Mouse (Mus musculus): ENCODE measurements around the gene Add1.

Add1 gene

DNA sequence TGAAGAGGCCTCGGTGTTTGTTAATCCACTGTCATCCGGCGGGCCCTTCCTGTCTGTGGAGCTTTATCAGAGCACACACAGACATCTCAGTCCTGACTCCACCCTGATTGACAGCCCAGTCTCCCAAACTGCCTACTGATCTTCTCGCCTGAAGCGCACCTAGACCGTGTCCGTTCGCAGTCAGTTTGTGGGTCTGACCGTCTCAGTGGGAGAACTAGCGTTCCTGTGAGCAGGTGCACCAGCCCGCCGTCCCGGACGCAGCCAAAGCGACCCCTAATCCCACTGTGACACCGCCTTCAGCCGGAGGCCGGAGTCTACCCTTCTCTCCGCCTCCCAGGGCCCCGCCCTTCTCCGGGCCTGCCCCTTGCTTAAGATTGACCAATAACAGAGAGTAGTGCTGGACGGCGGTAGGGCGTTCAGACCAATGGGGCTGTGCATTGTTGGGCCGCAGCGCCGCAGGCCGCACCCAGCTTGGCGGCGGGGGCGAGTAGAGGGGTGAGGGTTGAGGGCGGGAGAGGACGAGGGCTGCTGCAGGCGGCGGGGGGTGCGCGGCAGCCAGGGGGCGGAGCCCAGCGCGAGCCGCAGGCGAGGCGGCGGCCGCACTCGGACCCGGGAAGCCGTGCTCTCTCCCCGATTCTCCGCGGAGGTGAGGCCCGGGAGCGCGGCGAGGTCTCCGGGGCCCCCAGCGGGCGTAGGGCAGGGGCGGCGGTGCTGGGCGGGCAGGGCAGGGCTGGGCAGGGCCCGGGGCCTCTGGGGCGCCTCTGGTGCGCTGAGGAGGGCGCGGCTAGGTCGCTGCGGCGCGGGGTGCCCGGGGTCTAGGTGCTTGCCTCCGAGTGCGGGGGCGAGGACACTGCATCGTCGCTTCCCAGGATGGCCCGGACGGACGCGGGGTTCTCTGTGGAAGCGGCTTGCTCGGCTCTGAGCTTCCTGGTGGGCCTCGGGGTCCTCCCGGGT is at the start of gene Add1:
Add1 (plus strand) TSS at position 397 of the 954 bp plus-strand sequence.
- peak; percentile 97 for DNase-seq

DNA sequence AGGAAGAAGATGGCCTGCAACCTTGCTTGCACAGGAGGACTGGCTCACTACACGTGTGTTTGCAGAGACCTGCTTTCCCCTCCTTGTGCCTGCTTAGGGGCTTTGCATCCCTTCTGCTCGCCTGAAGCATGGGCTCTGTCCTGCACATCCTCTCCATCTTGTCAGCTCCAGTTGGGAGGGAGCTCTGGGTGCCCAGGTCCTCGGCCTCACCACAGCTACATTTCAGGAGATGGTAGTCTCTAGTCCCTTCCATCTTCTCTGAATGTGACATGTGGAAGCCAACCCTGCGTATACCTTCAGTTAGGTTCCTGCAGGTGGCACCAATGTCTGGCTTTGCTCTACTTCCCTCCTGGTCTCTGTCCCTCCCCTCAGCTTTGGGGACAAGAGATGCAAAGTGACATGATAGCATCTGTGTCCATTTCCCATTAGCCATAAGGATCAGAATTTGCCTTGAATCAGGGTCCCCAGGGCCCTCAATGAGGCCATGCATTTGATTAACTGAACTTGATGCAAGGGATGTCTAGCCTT is 49.4 kb upstream of the Add1 start:
- peak; percentile 56 to 59 for DNase-seq

DNA sequence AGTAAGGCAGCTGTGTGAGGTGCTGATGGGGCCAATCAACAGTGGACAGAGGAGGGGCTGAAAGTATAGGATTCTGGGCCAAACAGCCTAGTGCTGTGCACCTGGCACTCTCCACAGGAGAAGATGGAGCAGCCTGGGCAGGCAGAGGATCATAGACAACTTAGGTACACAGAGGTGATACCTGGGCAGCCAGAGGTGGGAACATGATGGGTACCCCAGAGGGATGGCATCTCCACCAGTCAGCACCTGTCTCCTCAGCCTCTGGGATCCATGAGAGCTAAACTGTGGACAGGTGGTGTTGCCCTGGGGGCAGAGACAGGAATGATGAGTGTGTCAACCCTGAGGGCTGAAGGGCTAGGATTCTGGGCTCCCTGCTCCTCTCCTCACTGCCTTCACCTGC is 49.0 kb upstream of the Add1 start:
- no peak for DNase-seq

DNA sequence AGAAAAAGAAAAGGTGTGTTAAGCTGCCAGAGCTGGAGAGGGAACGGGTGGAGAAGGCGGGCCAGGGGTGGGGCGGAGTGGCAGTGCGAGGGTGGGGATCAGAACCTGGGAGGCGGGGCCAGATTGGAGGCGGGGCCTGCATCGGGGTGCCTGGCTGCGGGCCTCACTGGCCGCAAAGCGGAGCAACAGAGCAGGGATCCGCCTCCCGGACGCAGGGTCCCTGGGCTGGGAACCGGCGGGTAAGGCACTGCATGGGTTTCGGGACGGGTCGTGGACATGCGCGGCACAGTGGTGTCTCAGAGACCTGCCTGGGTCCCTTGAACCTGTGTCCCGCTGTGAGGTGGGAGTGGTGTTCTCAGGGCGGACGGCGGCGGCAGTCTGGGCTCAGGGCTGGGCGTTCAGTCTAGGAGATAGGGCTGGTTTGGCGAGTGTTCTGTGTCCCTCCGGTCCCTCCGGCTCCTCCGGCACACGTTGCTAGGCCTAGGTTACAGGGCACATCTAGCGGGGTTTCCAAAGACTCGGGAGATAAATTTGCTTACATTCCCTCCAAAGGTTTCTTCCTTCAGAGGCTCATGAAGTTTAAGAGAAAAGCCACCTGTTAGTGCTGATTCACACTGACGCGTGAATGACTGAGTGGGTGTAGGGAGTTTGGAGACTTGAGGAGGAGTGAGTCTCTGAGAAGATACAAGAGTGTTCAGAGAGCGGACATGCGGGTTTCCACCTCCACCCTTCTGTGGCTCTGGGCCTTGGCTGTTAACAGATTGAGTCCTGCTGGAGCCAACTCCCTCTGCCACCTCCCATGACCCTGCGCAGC is 47.6 kb upstream of the Add1 start, which contains the start of gene Sh3bp2:
Sh3bp2 (plus strand) TSS at position 176 of the 814 bp plus-strand sequence.
- DNase-seq = peak; percentile 99

DNA sequence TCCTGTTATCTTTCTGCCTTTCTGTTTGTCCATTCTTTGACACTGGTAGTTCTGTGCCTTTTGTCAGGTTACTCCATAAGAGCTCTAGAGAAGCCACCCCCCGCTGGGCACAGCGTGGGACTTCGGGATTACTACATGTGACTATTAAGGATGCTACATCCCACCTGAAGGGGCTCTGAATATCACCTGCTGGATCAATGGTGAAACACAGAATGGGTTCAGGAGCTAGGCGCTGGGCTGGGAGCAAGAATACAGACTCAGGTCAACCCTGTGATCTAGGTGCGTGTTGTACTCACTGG is 47.0 kb upstream of the Add1 start:
- no peak for DNase-seq

DNA sequence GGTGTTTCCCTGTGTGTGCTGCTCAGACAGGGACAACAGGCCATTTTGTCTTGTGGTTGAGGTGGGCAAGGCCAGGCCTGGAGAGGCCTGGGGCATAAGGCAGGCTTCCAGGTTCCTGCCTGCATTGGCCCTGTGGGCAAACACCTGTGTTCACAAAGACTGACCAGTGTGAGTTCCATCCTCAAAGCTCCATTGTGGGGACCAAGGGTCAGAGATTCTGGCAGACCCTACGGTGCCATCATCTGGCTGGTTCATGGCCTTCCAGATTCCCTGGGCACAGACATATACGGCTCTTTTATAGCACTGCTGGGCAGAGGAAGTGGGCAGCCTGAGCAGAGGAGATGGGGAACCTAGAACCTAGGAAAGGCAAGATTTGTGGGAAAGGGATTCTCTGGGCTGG is 46.1 kb upstream of the Add1 start:
- DNase-seq = no peak

DNA sequence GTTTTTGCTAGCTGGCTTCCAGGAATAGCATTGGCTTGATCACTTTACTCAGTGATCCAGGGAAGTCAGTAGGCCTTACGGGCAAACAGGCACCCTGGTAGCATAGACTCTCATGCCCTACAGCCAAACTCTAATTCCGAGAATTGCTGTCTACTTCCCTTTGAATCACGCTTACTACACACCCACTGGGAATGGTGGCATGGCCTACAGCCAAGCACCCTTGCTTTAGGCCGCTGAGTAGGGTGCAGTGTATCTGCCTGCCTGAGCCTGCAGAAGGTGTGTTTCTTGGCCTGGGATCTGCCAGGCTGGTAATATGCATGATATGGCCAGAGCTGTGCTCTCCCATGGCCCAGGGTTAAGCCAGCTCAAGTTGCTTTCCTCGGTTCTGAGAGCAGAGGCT is 44.7 kb upstream of the Add1 start:
- no peak for DNase-seq

DNA sequence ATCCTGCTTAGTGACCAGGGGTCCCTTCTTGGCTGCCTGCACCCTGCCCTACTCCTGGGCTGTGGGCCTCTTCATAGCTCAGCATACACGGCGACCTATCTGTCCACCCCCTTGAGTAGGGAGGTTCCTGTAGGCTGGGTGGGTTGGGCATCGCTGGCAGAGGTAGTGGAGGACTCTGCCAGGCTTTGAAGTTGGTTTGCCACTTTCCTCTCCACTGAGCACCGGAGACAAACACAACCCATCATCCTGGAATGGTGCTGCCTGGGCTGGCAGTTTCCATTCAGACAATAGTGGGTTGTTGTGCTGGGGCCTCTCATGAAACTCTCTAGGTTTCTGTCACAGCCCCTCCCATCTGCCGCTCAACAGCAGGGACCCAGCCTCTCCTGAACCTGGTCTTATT is 43.3 kb upstream of the Add1 start:
- no peak for DNase-seq

DNA sequence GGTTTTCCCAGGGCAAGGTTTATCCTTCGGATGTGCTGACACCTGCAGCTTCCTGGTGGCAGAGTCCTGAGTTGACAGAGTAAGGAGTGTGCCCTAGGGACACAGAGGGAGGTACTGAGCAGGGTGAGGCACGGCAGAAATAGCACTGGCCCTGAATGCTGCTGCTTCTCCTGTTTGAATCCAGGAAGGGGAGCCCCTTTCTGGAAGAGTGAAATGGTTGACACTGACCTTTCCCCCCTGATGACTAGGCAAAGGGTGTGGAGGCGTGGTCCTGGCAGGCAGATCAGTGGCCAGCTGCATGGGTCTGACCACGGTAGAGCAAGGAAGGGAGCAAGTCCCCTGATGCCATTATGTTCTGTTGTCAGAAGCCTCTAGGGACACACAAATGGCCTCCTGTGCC is 42.8 kb upstream of the Add1 start:
- no peak for DNase-seq

DNA sequence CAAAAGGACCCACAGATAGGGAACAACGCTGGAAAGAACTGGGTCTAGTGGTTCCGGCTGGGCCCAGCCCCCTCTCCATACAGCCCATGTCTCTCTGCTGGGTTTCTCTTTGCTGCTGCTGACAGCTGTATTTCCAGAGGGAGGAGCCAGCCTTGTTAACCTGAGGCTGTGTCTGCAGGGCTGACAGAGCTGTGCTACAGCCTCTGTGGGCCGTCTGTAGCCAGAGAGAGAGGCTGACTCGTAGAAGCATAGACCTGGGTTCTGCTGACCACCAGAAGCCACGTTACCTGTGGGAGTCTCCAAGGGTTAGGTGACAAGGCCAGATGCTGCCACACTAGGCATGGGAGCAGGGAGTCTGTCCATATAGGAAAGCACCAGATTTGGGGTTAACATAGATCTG is 40.4 kb upstream of the Add1 start:
- DNase-seq = no peak

DNA sequence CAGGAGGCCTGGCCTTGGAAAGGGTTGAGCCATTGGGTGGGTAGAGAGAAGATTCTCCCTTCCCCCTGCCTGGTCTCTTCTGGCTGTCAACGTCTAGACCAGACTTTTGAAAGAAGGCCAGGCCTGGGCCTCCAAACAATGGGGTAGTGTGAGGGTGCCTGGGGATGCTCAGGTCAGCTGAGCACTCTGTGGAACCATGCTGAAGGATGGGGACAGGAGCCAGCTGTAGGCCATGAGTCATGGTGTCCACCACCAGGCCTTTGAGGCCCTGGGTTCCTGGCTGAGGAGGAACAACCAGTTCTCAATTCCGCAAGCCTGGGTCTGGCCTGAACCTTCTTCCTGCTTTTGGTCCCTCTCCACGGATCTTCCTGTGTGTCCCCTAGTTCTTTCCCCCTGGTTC is 39.6 kb upstream of the Add1 start:
- DNase-seq = no peak

DNA sequence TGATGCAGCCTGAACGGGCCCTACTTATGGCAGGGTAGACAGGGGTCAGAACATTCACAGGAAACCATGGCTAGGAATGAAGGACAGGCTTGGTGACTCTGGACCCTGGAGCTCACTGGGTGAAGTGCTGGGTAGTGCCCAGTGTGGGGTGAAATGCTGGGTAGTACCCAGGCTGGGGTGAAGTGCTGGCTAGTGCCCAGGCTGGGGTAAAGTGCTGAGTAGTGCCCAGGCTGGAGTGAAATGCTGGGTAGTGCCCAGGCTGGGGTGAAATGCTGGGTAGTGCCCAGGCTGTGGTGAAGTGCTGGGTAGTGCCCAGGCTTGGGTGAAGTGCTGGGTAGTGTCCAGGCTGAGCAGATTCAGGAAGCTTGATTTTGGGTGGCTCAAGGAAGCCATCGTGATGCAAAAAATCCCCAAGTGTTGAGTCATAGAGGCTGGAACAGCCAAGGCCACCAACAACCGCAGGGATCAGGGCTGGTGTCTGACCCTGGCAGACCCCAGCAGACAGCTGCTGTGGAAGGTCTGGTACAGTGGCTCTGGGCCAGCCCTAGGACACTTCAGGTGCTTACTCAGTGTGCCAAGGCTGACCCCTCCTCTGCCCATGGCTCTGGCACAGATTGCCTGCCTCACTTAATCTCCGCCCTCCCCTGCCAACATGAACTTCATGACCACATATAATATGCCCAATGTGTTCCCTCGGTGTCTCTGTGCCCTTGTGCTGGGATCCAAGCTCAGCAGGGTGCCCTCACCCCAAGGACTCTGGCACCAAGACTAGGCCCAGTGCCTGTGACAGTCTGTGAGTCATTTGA is 38.5 kb upstream of the Add1 start:
- no peak for DNase-seq

DNA sequence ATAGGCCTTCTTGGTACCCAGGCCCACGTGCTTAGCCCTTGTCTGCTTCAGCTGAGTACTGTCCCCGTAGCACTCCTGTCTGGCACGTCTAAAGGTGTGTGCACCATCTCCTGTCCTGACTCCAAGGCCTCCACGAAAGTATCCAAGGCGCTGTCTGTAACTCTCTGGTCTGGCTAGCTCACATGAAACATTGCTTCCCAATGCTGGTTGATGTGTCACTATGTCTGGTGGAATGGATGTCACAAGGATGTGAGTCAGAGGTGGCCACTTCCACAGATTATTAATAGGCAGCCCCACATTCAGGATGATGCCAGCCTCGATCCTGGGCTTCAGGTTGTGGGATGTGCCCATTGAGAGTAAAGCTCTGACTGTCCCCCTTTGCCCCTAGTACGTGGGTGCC is 37.6 kb upstream of the Add1 start:
- DNase-seq = no peak

DNA sequence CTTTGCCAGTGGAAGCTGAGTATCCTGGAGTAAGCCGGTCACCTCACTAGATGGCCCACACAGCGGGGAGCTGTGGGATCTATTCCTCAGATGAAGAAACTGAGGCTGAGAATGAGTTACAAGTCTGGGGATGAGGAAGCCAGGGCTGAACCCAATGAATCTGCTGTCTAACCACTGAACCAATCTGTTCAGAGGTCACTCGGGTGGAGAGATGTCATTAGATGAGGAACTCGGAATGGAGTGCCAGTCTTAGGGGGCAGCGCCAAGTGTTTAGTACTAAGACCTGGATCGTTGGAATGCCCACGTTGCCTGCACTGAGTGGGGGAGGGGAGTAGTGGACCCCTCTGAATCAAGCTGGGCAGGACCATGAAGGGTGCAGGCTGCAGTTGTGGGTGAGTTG is 35.4 kb upstream of the Add1 start:
- DNase-seq = peak; percentile 62 to 64

DNA sequence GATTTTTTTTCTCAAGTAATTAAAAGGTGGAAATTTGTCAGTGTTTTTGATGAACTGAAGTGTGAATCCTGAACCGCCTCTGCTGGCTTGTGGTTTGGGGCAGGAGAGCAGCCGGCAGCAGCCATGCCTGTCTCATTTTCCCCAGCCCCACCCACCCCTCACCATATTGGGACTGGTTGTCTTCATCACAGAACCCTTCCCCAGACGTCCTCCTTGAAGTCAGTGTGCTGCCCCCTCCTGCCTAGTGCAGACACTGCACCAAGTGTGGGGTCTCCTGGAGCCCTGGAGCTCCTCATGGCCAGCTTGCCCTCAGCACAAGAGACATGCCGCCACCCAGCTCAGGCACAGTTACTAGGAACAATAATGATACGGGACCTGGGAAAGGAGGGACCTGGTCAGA is 34.9 kb upstream of the Add1 start:
- DNase-seq = peak; percentile 80 to 83

DNA sequence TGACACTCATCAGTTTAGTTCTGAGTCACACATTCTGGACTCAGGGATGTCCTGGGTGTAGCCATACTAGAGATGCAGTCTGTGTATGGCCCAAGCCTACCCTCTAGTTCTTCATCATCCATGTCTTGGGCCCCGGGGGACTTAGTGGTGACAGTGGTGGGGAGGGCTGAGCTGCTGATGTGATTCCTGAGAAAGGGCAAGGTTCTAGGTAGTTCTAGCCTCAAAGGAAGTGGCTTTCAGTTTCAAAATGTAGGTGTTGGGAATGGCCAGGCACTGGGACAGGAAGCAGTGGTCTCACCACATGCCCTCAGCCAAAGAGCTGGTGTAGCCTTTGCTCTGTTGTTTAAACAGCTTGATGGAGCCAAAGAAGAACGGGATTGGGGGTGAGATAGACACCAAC is 34.3 kb upstream of the Add1 start:
- DNase-seq = peak; percentile 40 to 48

DNA sequence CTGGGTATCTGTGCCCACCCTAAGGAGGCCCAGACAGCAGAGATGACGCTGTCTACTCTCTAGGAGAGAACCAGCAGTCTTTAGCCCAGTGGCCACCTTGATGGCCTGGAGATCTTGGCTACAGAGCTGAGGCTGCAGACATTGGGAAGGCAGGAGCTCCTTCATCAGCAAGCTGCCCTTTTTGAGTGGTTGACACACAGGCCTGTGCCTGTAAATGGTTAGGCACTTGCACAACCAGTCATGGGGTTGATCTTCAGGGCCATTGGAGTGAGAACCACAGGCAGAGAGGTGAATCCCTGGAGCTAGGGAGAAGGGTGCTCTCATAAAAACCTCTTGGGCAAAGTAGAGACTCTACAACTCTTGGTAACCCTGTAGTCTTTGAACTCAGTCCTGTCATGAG is 31.3 kb upstream of the Add1 start:
- no peak for DNase-seq

DNA sequence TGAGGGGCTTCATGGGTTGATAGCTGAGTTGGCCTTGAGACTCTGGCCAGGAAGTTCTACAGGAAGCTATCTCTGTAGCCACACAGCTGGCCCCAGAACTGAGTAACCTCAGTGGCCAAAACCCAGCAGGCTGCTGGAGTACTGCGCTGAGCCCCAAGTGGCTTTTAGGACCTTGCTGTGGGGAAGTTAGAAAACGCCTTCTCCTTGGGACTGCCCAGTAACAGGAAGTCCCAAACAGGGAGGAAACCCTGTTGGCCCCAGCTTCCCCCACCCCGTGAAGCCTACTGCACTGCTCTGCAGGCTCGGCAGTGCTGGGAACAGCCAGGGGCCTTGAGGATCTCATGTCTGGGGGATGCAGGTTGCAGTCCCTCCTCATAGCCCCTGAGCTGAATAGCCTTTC is 30.4 kb upstream of the Add1 start:
- peak; percentile 44 to 52 for DNase-seq

DNA sequence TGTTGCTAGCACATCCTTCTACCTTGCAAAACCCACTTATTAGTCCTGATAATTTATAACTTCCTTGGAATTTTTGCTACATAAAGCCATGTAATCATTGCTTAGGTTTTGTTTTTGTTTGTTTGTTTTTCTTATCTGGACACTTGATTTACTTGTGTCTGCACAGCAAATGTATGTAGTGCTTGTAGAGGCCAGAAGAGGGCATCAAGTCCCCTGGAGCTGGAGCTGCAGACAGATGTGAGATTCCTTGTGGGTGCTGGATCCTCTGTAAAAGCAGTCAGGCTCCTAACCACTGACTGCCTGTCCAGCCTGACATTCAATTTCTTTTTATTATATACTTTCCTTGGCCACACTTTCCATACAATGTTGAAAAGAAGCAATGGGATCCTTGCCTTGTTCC is 26.1 kb upstream of the Add1 start:
- peak; percentile 46 to 54 for DNase-seq

DNA sequence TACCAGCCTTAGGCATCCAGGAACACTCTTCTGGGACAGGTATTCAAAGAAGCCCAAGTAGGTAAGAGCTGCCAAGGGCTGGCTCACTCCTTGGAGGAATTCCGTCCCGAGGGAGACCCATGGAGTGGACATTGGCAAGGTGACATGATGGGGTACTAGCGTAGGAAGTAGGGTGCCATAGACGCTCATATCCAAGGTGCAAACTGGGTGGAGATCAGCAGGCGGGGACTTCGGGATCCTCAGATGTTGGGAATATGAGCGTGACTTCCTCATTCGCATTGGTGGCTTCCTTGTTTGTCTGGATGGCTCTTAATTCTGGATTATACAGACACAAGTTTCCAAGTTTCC is 24.4 kb upstream of the Add1 start:
- DNase-seq = no peak

DNA sequence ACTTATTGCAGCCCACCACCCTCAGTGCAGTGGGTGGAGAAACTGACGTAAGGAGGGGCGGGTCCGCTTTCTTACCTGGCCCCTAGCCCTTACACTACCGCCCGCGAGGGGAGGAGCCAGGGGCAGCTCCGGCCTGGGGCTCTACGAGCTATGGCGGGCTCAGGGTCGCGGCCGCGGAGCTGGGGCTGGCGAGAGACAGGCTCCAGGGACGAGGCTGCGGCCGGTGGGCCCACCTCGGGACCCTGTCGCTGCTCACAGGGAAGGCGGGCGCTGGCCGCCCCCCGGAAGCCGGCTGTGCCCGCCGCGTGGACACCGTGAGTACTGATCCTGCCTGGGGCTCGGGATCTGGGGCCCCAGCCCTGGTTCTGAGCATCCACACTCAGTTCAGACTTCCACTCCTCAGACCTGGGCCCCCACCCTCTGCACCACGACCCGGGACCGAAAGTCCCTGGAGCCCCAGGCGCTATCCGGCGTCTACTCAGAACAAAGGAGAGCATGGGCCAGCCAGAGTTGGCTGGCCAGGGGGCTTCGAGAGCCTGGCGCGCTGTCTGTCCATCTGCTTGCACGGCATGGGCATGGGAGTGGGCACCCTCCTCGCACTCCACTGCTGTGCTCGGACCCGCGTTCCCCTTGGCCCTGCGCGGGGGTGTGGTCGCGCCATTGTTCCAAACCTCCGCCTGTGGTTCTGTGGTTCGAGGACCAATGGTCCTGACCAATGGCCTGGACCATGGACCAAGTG is 23.8 kb upstream of the Add1 start:
- DNase-seq = peak in 1 of 2 experiments; percentile 29

DNA sequence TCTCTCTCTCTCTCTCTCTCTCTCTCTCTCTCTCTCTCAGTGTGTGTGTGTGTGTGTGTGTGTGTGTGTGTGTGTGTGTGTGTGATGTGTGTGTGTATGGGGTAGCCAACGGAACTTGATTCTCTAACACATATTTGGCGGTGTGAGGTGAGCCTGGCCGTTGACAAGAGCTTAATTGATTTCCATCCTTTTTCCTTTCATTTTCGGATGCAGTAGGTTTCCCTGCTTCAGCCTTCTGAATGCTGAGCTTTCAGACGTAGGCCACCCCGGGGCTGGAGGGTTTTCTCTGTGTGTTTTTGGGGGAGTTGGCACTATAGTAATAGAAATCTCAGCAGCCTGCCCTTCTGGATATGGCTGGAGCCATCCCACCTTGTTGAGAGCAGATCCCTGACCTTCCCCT is 23.2 kb upstream of the Add1 start:
- no peak for DNase-seq
